Mouse (Mus musculus) heart, embryonic 10.5 days (tissue): ENCODE measurements around the gene Avp. TPM values are rescaled to one million over a fixed set of nuclear protein-coding genes. Genes with fewer than 3 reads are reported as not detected.

Experiments
- microRNA-seq: library from miRNA; unstranded; fragments of <30 nt; microRNA quantifications from one replicate; pipeline ENCODE4, GENCODE M21; 2017
- polyA plus RNA-seq: library from polyadenylated mRNA; unstranded; fragments of >200 nt; fragmentation: Nextera tagmentation; extraction: Ambion mirVana; gene quantifications from 2 replicates; pipeline ENCODE4 v1.2.1, GENCODE M21; 2016

Gene Avp
- polyA plus RNA-seq, 1 experiment from 2014 or later, result 0.33 TPM

Small RNAs within 50 kb of the gene (microRNA-seq; reads per million reads assigned to microRNA genes)
- not detected for gene Gm23876

Other genes with a start within 250 kb of the Avp start
- 36.2 and 57.6 TPM in 2 replicates for gene Cpxm1, start 185.0 kb downstream of the Avp start, polyA plus RNA-seq
- not detected in 2 replicates for gene Gm28372, start 177.3 kb downstream of the Avp start, polyA plus RNA-seq
- 0.28 TPM in 1 of 2 replicates, not detected in the other for gene 1700020A23Rik, start 177.3 kb downstream of the Avp start, polyA plus RNA-seq
- not detected in 2 replicates for gene Tmem239, start 176.1 kb downstream of the Avp start, polyA plus RNA-seq
- 84.5 and 91.1 TPM in 2 replicates for gene Vps16, start 158.2 kb downstream of the Avp start, polyA plus RNA-seq
- gene Pced1a, start 157.9 kb downstream of the Avp start, polyA plus RNA-seq, result 8.2 and 13.6 TPM in 2 replicates
- gene Ptpra, start 132.3 kb downstream of the Avp start, polyA plus RNA-seq, result 73.3 and 85.5 TPM in 2 replicates
- gene Mrps26, start 18.8 kb downstream of the Avp start, polyA plus RNA-seq, result 91.5 and 105 TPM in 2 replicates
- not detected in 2 replicates for gene Oxt, start 6.4 kb downstream of the Avp start, polyA plus RNA-seq
- gene Fastkd5, start 47.5 kb upstream of the Avp start, polyA plus RNA-seq, result 18.9 and 19.6 TPM in 2 replicates
- gene Ubox5, start 47.5 kb upstream of the Avp start, polyA plus RNA-seq, result 10.8 and 14.2 TPM in 2 replicates
- 1.2 and 1.7 TPM in 2 replicates for gene Lzts3, start 60.2 kb upstream of the Avp start, polyA plus RNA-seq
- gene Ddrgk1, start 82.1 kb upstream of the Avp start, polyA plus RNA-seq, result 45.1 and 54.8 TPM in 2 replicates
- gene Itpa, start 85.1 kb upstream of the Avp start, polyA plus RNA-seq, result 96.9 and 118 TPM in 2 replicates
- gene Slc4a11, start 115.0 kb upstream of the Avp start, polyA plus RNA-seq, result 0.09 and 0.10 TPM in 2 replicates